Mouse (Mus musculus) heart, adult 18-20 months (tissue): ENCODE measurements at regions not wholly inside any gene's neighbourhood (a gene's known extent, or its start where the extent isn't known, plus 50 kb on each side); places are given as distances from the start of the nearest gene placed in this dataset.

Experiments
- DNase-seq, 2 experiments: peaks; one replicate each; pipeline ENCODE4 v3.0.0; 2021 to 2022; ENCODE audit warnings: mixed read lengths in 1 of 2

DNA sequence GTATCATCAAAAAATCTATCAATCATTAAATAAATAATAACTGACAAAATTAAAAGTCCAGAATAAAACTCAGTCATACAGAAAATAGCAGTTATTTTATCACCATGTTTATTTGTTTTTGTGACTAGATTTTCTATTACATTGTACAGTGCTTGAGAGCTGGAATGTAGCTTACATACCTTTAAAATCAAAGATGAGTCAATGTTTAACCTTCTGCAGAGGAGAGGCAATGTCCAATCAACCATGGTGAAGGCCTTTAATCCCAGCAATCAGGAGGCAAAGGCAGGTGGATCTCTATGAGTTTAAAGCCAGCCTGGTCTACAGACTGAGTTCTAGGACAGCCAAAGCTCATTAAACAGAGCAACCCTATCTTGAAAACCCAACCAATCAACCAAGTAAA lies 131.1 kb downstream of the Gm9733 start:
- DNase-seq, result no peak

DNA sequence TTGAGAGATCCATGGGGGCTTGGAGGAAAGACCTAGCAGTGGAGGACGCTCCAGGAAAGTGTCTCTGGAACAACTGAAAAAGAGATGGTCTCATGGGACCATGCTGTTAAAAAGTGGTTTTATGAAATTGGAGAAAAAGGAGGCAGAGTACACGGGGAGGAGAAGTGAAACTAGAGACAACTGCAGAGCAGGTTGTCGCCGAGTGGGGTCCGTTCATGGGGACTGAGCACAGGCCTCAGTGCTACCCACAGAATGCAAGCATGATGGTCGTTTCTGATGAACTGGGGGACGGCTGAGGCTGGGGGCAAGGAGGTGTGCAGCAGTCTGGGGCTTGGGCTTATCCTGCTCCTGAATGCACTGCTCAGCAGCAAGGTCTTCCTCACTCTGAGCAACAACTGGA lies 129.3 kb downstream of the Gm9733 start:
- no peak for DNase-seq

DNA sequence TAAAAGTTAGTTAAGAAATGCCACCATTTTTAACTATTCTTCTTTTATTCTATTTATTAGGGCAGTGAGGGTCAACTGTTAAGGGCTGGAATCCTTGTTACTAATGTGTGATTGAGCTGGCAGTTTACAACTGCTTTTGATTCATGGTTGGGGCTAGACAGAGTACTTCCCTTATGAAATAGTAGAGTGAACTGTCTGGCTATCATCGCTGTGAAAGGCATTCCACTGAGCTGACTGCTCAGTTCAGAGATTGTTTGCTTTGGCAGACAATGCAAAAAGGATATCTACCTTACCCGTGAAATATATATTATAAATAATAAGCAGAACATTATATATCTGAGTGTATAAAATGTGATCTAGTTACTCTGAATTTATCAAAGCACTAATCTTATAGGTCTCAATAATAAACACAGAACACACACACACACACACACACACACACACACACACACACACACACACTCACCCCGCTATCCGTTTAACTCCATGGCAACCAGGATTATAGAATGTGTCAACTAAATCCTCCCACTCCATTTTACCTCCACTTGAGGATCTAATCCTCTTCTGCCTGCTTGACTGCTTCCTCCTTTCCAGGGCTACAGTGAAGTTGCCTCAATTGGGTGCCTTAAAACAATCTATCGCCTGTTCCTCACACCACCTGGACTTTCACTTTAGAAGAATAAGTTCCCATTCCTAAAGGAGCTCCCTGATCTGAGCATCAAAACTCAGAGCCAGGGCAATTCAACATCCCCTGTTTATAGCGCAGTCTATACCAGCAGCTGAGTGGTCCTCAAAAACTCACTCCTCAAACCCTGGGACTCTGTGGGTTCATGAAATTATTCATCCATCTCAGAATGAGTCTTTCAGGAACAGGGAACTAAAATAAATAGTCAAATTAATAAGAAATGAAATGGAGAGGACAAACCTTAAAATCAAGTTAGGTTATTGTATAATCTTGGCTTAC lies 126.6 kb downstream of the Gm9733 start:
- DNase-seq, result no peak

DNA sequence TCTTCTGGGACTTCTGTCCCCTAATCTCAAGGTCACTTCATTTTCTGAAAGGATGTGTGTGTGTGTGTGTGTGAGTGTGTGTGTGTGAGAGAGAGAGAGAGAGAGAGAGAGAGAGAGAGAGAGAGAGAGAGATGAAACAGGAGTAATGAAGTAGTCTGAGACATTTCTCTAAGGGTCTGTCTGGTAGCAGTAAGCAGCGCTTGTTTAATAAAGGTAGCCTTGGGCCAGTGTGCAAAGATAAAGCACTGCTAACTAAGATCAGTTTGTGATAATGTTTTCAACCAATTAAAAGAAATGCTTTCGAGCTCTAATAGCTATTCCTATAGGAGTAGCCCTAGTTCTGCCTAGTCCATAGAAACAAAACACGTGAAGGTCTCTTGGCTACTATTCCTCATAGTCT lies 119.7 kb downstream of the Gm9733 start:
- DNase-seq, result no peak

DNA sequence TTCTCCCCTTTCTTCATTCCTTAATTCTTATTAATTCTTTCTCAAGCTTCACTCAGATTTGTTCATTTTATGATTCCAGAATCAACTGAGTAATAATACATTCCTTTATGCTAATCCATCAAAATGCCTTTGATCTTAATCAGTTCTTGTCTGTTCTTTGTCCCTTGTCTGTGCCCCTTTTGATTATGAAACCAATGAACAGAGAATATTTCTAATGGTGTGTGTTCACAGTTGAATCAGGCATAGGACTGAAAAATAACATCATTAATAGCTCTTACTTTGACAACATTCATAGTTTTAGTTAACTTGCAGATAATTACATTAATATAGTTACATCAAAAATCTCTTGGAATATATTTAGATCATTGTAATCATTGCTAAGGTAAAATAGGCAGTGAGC lies 114.5 kb downstream of the Gm9733 start:
- DNase-seq, result no peak

DNA sequence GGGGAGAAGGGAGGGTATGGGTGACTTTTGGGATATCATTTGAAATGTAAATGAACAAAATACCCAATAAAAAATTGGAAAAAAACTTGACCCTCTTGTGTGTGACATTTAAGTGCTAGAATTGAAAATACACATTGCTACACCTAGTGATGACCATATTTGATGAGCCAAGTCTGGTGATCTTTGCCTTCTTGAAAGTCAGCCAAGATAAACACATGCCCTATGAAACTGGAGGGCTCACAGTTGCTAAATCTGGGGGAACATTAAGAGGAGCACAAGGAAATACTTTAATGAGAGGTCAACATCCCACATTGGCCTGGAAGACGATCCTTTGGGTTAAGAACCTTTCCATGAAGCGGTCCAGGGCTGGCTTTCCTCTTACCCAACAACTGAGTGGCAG lies 112.8 kb downstream of the Gm9733 start:
- DNase-seq, result no peak

DNA sequence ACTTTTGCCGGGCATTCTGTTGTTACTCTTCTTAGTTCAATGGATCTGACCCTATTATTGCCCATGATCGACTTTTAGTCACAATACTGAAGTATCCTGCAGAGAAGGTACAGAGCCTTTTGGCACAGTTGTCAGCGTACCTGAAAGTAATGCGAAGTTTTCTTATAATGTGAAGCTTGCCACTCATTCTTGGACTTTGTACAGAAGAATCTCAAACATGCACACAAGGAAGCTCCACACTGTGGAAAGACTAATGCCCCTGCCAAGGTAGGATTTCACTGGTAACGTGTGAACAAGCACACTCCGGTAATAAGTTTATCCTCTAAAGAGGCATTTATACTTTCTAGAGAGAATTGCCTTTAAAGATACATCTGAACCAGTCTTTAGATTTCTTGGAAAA lies 108.8 kb downstream of the Gm9733 start:
- no peak for DNase-seq

DNA sequence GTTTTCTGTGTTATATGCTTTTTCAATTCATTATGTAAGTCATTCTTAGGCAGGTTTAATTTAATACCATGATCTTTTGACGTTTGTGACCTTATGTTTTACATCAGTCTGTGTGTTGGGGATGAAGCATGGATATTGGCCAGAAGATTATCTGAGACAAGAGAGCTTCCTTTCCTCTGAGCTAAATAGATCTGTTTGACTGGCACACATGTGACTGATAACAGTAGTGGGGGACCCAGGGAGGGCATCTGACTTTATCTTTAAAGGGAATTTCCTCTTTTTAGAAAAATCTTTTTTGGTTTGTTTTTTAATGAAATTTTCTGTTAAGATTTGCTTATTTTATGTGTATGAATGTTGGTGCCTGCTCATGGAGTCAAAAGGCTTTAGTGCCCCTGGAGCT lies 107.7 kb downstream of the Gm9733 start:
- no peak for DNase-seq

DNA sequence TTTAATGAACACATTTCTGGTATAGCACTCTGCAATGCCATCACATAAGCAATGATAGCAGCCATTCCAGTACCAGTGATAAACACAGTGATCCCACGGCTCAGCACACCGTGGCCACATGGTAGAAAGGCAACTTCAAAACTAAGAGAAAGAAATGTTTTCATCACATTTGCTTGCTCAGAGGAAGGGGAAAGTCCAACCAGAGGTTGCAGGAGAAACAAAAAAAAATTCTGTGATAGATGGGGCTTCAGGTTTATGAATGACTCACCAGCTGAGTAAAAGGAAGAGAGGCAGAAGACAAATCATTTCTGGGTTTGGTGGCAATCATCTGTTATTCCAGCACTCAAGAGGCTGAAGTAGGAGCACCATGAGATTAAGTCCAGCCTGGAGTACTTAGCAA lies 103.5 kb downstream of the Gm9733 start:
- no peak for DNase-seq

DNA sequence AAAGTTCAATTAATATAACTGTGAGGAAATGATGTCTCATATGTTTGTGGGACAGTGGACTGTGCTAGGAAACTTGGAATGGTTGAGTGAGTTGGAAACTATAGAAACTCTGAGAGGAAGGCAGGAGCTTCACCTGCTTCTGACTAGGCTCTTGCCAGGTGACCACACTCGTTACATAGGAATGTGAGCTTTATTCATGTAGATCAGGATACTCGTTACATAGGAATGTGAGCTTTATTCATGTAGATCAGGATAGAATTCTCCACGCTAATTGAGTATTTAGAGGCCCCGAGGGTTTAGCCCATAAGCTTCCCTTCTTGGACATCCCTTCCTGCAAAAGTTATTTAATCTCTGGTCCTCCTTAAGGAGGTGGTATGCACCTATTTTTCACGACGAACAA lies 101.9 kb downstream of the Gm9733 start:
- DNase-seq, result no peak

DNA sequence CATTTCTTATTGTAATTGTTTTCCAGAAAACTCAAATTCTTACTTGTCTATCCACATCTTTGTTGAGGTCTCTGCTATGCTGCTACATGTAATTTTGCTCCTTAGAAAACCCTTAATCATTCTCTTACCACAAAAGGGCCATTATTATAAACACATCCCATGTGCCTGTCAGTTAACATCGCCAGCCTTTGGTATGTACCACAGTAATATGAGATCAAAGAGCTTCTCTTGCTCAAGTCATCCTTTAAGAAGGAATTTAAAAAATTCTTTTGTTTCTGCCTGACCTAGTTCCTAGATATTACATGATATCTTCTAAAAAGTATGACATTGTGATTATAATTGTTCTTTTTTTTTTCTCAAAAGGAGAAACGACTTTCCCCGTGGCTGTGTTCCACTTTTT lies 100.7 kb downstream of the Gm9733 start:
- DNase-seq, result no peak

DNA sequence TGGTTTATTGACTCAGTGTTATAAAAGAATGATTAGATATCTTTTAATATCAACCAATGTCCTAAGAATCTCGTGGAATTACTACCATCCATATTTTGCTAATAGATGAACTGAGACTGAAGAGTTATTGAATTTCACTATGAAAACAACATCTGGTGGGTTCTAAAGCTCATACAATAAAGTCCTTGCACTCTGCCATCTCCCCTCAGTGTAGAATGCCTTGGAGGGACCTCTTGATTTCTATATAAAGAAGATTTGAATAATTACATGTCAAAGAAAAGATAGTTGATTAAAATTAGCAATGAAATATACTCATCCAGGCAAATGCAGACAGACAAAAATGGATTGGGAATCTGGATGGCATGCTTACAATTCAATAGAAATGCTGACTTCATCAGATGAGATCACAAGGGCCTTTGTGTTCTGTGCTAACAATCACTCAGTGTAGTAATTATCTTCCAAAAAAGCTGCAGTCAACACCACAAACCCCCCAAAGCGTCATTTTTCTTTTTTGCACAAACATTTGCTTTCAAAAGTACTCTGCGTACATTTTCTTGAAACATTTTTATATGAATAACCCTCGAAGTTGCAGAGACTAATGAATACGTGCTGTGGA lies 94.2 kb downstream of the Gm9733 start:
- DNase-seq, result no peak

DNA sequence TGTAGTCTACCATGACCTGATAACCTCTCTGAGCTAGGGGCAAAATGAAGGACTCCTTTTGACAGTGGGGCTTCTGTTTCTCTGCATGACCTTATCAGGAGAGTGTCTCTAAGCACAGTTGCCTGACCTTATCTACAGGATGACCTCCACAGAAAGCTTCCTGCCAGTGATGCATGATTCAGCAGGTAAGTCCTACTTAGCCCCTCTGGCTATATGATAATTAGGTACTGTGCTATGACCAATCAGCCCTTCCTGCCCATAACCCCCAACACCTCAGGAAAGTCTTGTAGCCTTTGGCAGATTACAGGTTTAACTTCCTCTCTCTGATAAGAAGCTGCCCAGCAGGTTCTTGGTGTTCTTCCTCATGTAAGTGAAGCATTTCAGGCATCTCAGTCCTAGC lies 89.7 kb downstream of the Gm9733 start:
- no peak for DNase-seq

DNA sequence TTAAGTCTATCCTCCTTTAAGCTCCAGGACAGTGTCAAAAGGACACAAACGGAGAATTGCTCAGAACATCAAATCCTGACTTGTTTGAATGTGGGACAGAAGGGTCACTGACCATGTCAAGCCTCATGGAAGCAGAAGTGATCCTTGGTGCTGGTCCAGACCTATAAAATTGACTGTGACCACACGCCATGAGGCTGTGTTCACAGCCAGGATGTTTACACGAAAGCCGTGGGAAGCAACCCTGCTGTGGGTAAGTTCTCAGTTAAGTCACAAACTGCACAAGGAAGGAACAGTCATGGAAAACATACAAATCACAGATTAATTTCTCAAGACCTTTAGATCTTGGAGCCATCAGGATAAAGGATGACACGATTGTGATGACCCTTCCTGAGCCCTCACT lies 88.5 kb downstream of the Gm9733 start:
- no peak for DNase-seq

DNA sequence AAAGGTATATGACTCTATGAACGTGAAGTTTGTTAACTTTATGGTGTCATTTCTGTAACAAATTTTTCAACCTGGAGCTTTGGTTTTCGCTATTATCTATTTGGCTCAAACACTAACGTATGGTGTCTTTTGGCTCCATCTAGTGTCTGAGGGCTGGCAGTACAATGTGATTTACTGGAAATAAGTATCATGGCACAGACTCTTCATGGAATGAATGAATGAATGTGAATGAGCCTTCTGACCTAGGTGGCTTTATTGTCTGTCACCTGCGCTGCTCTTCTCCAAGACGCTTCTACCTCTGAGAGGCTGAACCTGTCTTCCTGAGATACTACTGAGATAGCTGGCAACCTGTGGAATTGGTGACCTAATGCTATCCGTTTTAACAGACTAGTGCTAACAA lies 87.1 kb downstream of the Gm9733 start:
- peak; percentile 6 to 35 for DNase-seq
